Mouse (Mus musculus) G1E (cell line): Measurements from ENCODE around the gene Gtf2ird1.

Experiments
- CTCF ChIP-seq: IDR thresholded peaks from 2 replicates; pipeline ENCODE4 v1.5.1; 2012; ENCODE audit warnings: low read depth, low read length, inconsistent platforms, mixed read lengths
- GATA1 ChIP-seq: IDR thresholded peaks from 2 replicates; pipeline ENCODE4 v1.6.1; 2012; ENCODE audit warnings: borderline replicate concordance, low read length, inconsistent platforms, mixed read lengths
- POLR2AphosphoS5 ChIP-seq: IDR thresholded peaks from 2 replicates; pipeline ENCODE4 v1.6.1; 2012; ENCODE audit warnings: low read depth, low read length, inconsistent platforms; ENCODE audit not compliant: insufficient replicate concordance
- TAL1 ChIP-seq: conservative IDR thresholded peaks from 2 replicates; pipeline ENCODE4 v1.6.1; 2012; ENCODE audit warnings: low read depth, low read length, inconsistent platforms, mixed read lengths

- TF ChIP-seq CTCF: no peak
- TF ChIP-seq GATA1: no peak
- no peak for TF ChIP-seq POLR2AphosphoS5
- no peak for TF ChIP-seq TAL1
Measured at GRCm38 (mm10) chr5:134444473-134444872, 12.0 kb downstream of the Gtf2ird1 start.
